Mouse (Mus musculus) CD4-positive, CD25-positive, alpha-beta regulatory T cell, adult 2 months (primary cell): Measurements from ENCODE around the gene Ap1g2.

Experiments
- DNase-seq: peaks from one replicate; pipeline ENCODE4 v3.0.0-alpha.2; 2012; ENCODE audit warnings: low read depth, low spot score

The Ap1g2 gene

GRCm38 (mm10) chr14:55105836-55106809 lies at the start of gene Ap1g2:
TSS of gene Ap1g2 (minus strand) at chr14:55106593.
- peak; percentile 89 for DNase-seq

DNA sequence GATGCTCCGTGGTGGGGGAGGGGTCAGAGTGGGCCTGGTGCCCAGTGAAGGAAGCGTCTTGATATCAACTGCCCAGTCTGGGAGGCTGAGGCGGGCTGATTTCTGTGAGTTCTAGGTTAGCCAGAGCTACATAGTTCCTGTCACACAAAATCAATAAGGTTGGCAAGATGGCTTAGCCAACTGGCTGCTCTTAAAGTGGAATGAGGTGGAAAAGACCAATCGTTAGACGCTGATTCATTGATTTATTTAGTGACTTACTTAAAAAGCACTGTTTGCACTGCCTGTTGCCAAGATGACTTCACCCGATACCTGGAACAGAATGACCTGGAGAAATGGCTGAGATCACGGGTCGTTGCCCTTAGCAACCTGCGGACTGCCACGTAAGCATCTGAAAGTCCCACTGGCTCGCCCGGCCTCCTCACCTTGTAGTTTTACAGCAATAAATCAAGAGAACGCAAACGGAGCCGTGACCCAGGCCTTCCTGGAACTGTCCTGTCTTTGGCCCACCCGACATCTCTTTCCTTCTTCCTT lies 46.6 kb upstream of the Ap1g2 start:
- no peak for DNase-seq

DNA sequence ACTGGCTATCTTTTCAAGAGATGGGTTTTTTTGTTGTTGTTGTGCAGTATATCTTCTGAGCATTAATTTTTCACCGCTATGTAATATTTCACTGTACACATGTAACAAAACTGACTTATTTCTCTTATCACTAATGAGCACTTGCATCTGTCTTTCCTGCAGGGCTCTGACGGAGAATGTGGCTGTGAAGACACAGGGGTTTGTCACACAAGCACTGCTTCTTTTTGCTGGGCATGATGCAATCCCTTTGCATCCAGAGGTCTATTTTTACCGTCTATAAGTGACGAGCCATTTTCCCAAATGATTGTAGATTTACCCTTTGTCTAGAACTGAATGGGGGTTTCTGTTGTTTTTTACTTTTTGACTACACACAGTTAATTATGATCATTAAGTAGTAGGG lies 45.8 kb upstream of the Ap1g2 start:
- no peak for DNase-seq

DNA sequence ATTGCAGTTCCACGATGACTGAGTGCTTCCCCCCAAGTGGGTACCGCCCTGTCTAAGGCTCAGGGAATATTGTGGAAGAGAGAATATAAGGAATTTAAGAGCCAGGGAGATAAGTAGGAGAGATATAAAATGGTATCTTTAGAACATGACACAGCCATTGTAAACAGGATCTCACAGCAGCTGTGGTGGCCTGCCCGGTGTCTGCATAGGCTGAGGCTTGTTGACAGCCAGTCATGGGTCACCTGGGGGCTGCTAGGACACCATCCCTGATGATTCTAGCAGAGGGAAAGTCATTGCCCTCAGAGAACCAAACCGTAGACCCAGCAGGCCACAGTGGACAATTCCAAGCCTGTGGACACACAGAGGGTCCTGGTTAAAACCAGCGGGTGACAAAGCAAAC lies 44.6 kb upstream of the Ap1g2 start:
- DNase-seq: no peak

DNA sequence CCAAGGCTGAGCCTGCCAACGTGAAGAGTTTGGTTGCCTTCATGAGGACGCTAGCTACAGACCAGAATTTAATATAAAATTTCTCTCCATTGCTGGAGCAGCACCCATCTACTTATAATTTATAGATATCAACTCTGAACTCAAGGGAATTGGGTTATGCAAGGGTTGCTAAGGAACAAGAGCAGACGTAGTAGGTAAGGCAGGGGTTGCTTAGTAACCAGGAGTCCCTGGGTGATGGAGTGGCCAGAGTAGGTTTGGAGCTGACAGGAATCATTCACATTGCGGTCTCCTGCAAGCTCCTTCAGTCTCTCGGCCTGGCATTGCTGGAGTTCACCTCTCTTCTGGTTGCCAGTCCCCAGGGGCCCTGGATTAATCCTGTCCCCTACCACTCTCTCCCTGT lies 42.6 kb upstream of the Ap1g2 start:
- DNase-seq: no peak

- DNase-seq: peak; percentile 68
These were observed 42.0 kb upstream of the Ap1g2 start for GRCm38 (mm10) chr14:55148363-55148915.

- DNase-seq: no peak
These were observed 40.5 kb upstream of the Ap1g2 start for GRCm38 (mm10) chr14:55146829-55147401.

- no peak for DNase-seq
These were observed 39.9 kb upstream of the Ap1g2 start for GRCm38 (mm10) chr14:55146324-55146723.

- DNase-seq: no peak
These were observed 32.9 kb upstream of the Ap1g2 start for GRCm38 (mm10) chr14:55139313-55139712.

GRCm38 (mm10) chr14:55135676-55136075 lies 29.3 kb upstream of the Ap1g2 start:
- DNase-seq: no peak

- DNase-seq: no peak
These were observed 20.1 kb upstream of the Ap1g2 start for GRCm38 (mm10) chr14:55126521-55126920.

GRCm38 (mm10) chr14:55125711-55126110 lies 19.3 kb upstream of the Ap1g2 start:
- DNase-seq: no peak

DNA sequence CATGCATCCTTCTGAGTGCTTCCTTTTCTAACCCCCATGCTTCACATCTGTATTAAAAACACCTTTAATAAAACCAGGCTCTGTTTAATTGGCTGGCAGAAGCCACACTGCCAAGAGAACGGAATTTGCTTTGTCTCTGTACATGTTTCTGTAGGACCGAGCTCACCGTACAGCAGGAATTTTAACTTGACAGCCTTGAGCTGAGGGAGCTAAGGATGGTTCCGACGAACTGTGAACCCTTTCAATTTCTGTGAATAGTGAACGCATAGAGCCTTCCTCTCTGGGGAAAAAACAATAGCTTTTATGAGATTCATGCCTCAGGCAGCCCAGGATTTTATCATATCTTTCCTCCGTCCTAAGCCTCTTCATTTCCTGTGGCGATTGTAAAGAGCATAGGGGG lies 16.0 kb upstream of the Ap1g2 start:
- no peak for DNase-seq

DNA sequence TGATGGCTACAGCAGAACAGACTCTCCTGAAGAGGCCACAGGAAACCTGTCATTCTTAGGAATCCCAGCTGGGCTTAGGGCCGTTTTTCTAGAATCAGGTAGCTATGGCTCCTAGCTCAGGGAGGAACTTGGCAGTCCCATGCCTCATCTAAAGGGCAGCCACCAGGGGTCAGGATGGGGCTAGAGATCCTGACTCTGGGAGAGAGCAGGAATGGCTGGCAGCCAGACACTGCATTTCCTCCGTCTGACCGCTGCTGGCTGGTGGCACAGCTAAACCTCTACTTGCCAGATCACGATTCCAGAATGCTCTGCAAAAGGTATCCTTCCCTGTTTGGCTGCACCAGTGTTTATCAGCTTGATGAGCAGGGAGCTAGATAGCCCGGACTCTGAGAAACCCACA lies 15.6 kb upstream of the Ap1g2 start:
- DNase-seq: peak; percentile 22

GRCm38 (mm10) chr14:55119421-55120134 lies 13.2 kb upstream of the Ap1g2 start:
- peak; percentile 38 for DNase-seq

DNA sequence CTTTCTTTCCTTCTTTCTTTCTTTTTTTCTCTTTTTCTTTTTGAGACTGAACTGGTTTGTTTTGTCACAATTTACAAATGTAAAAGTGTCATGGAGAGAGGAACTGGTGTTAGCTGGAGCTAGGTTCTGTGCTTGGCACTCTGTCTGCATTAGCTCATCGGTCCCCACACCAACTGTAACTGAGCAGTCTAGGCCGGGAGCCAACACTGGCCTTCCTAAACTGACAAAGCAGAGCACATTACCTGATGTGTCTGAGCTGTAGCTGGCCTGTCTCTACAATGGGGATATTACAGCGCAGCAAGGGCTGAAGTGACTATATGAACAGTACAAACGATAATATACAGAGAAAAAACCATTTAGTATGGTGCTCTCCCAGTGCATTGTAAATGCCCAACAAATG lies 12.5 kb upstream of the Ap1g2 start:
- DNase-seq: no peak

GRCm38 (mm10) chr14:55116425-55117200 lies 10.2 kb upstream of the Ap1g2 start, which contains the start of gene Jph4:
TSS of gene Jph4 (minus strand) at chr14:55116935.
- DNase-seq: peak; percentile 3

DNA sequence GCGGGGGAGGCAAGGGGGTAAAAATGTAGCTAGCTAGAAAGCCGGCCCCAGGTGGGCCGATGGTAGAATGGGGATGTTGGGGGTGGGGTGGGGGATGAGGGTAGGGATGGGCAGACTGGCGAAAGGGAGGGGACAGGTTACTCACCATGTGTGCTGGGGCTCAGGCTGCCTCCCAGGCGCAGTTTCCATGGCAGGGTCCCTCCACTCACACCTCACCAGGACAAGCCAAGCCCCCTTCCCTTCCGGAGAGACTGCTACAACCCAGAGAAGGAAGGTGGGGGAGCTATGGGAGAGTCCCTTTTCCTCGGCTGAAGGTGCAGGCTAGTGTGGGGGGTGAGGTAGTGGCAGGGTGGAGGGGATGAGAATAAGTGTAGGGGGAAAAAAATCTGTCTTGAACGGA lies 9.5 kb upstream of the Ap1g2 start:
- peak; percentile 5 for DNase-seq

GRCm38 (mm10) chr14:55114759-55115701 lies 8.6 kb upstream of the Ap1g2 start:
- DNase-seq: peak; percentile 61
